Mouse (Mus musculus): ENCODE results near the gene Traf1.

The Traf1 gene

GRCm38 (mm10) chr2:34971080-34971888 is 9.7 kb upstream of the Traf1 start:
- ChIA-PET CTCF (interaction anchor here in 1 of 4 experiments (0.5 kb wide), 1 partner anchor 153 kb away, joined by 3 read pairs; no protein-coding TSS in a partner anchor), POLR2A (interaction anchor here in 3 of 4 experiments (1.0 to 3.4 kb wide), 10 partner anchors 7 to 200 kb away, joined by 3 to 13 read pairs (median 6); partner anchors contain the start of genes Hspa5 (in 1 of the 3) and Phf19 (in 1 of the 3))

GRCm38 (mm10) chr2:34970092-34970750 is 8.6 kb upstream of the Traf1 start:
- CTCF ChIA-PET = no interaction called here
- POLR2A ChIA-PET = no interaction called here

DNA sequence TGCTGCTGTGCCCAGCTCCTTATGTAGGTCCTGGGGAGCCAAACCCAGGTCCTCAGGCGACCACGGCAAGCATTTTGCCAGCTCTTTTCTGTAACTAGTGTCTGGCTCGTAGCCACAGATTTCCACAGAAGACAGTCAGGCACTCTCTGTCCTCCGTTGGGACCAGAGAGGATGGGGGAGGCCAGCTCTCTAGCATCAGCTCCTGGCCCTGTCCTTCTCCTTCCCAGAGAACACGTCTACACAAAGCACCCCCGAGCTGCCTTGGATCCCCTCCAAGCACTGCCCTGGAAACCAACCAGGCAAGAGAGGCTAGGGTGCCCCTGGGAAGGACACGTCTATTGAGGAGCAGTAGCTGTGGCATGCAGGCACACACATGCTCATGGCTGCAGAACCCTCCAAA is 7.6 kb upstream of the Traf1 start:
- ChIA-PET CTCF (interaction anchor here in 1 of 4 experiments (0.7 kb wide), 1 partner anchor 56 kb away, joined by 3 read pairs; no protein-coding TSS in a partner anchor), POLR2A (interaction anchor here in 1 of 4 experiments (0.7 kb wide), 1 partner anchor 170 kb away, joined by 3 read pairs; the partner anchor contains the start of gene Rabepk)

- ChIA-PET POLR2A (interaction anchor here in 3 of 4 experiments (0.7 to 1.2 kb wide), 6 partner anchors 22 to 162 kb away, joined by 3 to 4 read pairs (median 3); no protein-coding TSS in a partner anchor), CTCF (no interaction called here)
These were observed 4.8 kb upstream of the Traf1 start for GRCm38 (mm10) chr2:34966243-34966934.

- POLR2A ChIA-PET = interaction anchor here in 3 of 4 experiments (0.7 to 1.2 kb wide), 5 partner anchors 21 to 161 kb away, joined by 3 to 4 read pairs (median 3); no protein-coding TSS in a partner anchor
- CTCF ChIA-PET = interaction anchor here in 2 of 4 experiments (0.6 to 0.7 kb wide), 3 partner anchors 99 to 1466 kb away, joined by 3 to 4 read pairs (median 3); no protein-coding TSS in a partner anchor
These were observed 4.2 kb upstream of the Traf1 start for GRCm38 (mm10) chr2:34965806-34966205.

DNA sequence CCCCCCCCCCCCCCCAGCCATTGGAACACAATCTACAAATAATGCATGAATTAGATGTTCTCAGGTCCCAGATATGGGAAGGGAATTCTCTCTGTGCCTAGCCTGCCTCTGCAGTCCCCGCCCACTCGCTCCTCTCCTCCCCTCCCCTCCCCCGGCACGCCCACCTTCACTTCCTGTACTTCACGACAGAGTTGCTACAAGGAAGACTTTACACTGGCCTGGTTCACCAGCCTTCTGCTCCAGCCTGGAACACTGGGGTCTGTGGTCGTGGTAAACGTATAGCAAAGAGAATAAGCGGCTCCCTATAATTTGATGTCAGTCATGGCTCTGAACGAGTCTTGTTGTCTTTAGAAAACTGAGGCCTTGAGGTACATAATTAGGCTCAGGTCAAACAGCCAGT is 3.7 kb upstream of the Traf1 start:
- POLR2A ChIA-PET = interaction anchor here in 2 of 4 experiments (0.6 to 2.1 kb wide), 3 partner anchors 16 to 58 kb away, joined by 3 to 6 read pairs (median 3); no protein-coding TSS in a partner anchor
- CTCF ChIA-PET = interaction anchor here in 2 of 4 experiments (0.6 to 0.7 kb wide), 3 partner anchors 99 to 1465 kb away, joined by 3 to 4 read pairs (median 3); no protein-coding TSS in a partner anchor

- POLR2A ChIA-PET = interaction anchor here in 2 of 4 experiments (0.6 to 2.4 kb wide), 8 partner anchors 8 to 165 kb away, joined by 3 to 12 read pairs (median 4); partner anchors contain the start of genes Phf19 (in 1 of the 2) and Rabepk (in 1 of the 2)
- CTCF ChIA-PET = no interaction called here
These were observed 3.1 kb upstream of the Traf1 start for GRCm38 (mm10) chr2:34964651-34965050.

DNA sequence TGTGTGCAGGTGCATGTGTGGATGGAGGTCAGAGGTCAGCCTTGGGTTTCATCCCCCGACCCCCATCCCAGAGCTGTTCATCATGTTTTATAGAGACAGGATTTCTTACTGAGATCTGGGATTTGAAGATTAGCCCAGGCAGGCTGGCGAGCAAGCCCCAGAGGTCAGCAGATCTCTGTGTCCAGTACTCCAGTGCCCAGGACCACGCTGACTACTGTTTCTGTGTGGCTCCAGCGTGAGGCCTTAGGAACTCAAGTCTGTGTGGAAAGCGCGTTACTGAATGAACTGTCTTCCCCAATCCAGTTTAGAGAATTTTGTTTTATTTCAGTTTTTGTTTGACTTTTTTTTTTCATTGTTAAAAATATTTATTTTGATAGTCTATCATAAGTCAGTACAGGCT is 2.7 kb upstream of the Traf1 start:
- ChIA-PET CTCF (interaction anchor here in 1 of 4 experiments (0.9 kb wide), 1 partner anchor 66 kb away, joined by 3 read pairs; no protein-coding TSS in a partner anchor), POLR2A (interaction anchor here in 2 of 4 experiments (0.9 to 2.4 kb wide), 12 partner anchors 8 to 372 kb away, joined by 3 to 12 read pairs (median 4); partner anchors contain the start of genes Phf19 (in 1 of the 2), Rabepk (in 1 of the 2) and Stom (in 1 of the 2))

DNA sequence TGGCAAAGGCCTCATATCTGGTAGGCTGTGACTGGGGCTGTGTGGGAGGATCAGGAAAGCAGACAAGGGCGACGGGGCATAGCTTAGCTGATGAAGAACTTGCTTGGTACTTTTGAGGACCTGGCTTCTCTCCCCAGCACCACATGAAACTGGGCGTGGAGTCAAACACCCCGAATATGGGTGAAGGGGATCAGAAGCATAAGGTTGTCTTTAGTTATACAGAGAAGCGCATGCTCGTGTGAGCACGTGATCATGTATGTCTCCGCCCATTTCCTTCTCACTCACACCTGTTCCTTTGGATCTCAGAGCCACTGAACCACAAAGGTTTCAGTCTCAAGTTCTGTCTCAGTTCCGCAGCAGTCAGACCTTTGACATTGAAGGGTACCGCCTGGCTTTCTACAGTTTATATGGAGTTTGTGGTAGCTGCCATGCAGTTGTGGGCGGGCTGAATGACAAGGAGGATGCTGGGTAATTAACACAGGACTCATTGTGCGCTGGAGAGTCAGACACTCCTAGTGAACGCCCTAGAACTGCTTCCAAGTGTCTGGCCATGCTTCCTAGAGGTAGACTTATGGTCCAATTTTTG is 1.9 kb upstream of the Traf1 start:
- POLR2A ChIA-PET = interaction anchor here in 2 of 4 experiments (0.7 to 2.8 kb wide), 21 partner anchors 9 to 373 kb away, joined by 3 to 16 read pairs (median 4); partner anchors contain the start of genes Stom (in 2 of the 2), Phf19 (in 1 of the 2) and Rabepk (in 1 of the 2)
- CTCF ChIA-PET = interaction anchor here in 1 of 4 experiments (0.9 kb wide), 1 partner anchor 66 kb away, joined by 3 read pairs; no protein-coding TSS in a partner anchor

- ChIA-PET CTCF (no interaction called here), POLR2A (interaction anchor here in 2 of 4 experiments (0.7 to 2.8 kb wide), 14 partner anchors 10 to 374 kb away, joined by 3 to 16 read pairs (median 4); partner anchors contain the start of genes Rabepk (in 1 of the 2) and Stom (in 1 of the 2))
These were observed 1.3 kb upstream of the Traf1 start for GRCm38 (mm10) chr2:34962893-34963292.

DNA sequence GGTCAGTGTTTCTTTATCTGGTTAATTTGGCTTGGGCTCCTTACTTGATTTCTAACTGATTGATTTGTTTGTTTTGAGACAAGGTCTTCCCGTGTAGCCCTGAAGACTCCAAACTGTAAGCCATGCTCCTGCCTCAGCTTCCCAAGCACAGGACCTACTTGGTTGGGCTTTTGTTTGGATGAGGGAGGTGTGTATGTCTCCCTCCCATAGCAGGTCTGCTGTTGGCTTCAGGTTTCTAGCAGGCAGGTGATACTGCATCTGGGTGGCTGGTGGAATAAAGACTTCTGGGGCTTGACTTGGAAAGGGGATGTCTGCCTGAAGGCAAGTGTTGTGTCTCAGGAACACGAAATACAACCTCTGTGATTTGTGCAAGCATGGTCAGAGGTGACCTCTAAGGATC is 639 bp upstream of the Traf1 start:
- POLR2A ChIA-PET = interaction anchor here in 3 of 4 experiments (0.7 to 2.8 kb wide), 22 partner anchors 11 to 190 kb away, joined by 3 to 16 read pairs (median 4); partner anchors contain the start of genes Hspa5 (in 1 of the 3) and Phf19 (in 1 of the 3)
- CTCF ChIA-PET = interaction anchor here in 2 of 4 experiments (0.8 to 1.4 kb wide), 3 partner anchors 64 to 291 kb away, joined by 3 to 4 read pairs (median 3); no protein-coding TSS in a partner anchor

GRCm38 (mm10) chr2:34960966-34961365 is 606 bp downstream of the Traf1 start:
- ChIA-PET POLR2A (interaction anchor here in 3 of 4 experiments (0.6 to 2.8 kb wide), 27 partner anchors 10 to 500 kb away, joined by 3 to 16 read pairs (median 5); partner anchors contain the start of gene Hspa5 (in 3 of the 3)), CTCF (interaction anchor here in 3 of 4 experiments (0.6 to 1.4 kb wide), 3 partner anchors 63 to 124 kb away, joined by 3 to 9 read pairs (median 4); no protein-coding TSS in a partner anchor)

- CTCF ChIA-PET = interaction anchor here in 1 of 4 experiments (0.6 to 1.4 kb wide), 2 partner anchors 12 to 63 kb away, joined by 3 to 4 read pairs; no protein-coding TSS in a partner anchor
- POLR2A ChIA-PET = interaction anchor here in 2 of 4 experiments (0.6 to 2.8 kb wide), 10 partner anchors 11 to 189 kb away, joined by 3 to 16 read pairs (median 6); partner anchors contain the start of gene Hspa5 (in 1 of the 2)
These were observed 1.1 kb downstream of the Traf1 start for GRCm38 (mm10) chr2:34960466-34960865.

DNA sequence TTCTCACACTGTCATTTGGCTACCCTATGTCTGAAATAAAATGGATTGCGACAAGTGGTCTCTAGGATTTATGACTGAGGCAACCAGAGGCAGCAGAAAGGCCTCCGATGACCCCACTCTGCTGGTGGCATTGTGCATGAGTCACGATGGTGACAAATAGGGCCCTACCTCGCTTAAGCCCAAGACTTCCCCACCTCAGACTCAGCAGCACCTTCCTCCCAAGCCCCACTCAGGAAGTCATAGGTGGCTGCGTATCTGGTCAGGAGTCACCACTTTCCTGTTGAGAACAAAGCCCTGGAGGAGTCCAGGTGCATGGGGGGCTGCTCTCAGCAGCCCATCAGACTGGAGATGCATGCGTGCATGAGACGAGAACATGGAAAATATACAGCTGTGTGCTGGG is 3.0 kb downstream of the Traf1 start:
- ChIA-PET CTCF (no interaction called here), POLR2A (no interaction called here)

GRCm38 (mm10) chr2:34958036-34958435 is 3.5 kb downstream of the Traf1 start:
- ChIA-PET POLR2A (interaction anchor here in 2 of 4 experiments (0.6 to 2.1 kb wide), 2 partner anchors 13 to 51 kb away, joined by 3 to 9 read pairs; no protein-coding TSS in a partner anchor), CTCF (no interaction called here)

DNA sequence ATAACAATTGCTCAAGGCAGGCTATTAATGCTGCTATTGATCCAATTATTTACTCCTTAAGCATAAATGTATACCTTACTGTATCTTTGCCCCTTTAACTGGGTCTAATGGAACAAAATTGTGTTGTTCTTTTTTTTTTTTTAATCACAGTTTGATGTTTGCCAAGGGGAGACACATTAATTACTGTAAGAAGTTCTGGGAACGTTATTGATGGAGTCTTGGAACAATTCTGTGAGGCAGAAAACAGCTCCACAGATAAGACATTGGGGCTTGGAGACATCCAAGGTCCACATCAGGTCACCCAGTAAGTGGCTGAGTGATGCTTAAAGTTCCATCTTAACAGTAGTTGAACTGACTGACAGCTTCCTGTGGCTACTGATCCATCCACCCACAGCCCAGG is 4.2 kb downstream of the Traf1 start:
- ChIA-PET CTCF (no interaction called here), POLR2A (interaction anchor here in 2 of 4 experiments (0.6 to 2.1 kb wide), 3 partner anchors 9 to 50 kb away, joined by 3 to 9 read pairs (median 5); no protein-coding TSS in a partner anchor)

DNA sequence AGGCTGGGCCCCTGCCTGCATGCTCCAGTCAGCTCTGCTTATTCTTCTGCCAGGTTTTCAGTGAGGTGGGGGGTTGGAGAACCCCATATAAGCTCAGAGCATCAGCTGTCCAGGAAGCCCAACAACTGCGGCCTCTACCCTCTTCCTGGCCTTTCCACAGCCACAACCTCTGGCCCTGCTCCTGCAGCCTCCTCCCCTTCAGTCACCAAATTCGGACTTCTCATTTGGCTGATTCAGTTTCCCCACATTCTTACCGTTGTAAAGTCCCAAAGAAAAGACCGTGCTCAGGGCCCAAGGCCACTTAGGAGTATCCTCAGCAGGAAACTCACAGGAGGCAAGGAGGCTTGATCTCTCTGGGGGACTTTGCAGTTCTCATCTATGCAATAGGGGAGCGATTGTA is 4.6 kb downstream of the Traf1 start:
- ChIA-PET CTCF (interaction anchor here in 1 of 4 experiments (0.7 kb wide), 1 partner anchor 102 kb away, joined by 3 read pairs; no protein-coding TSS in a partner anchor), POLR2A (interaction anchor here in 2 of 4 experiments (0.7 to 2.1 kb wide), 4 partner anchors 8 to 185 kb away, joined by 3 to 9 read pairs (median 4); partner anchors contain the start of gene Hspa5 (in 1 of the 2))

Measured in embryonic stem cell, embryonic (primary cell).